Mouse (Mus musculus) MEL (cell line): ENCODE measurements at regions not wholly inside any gene's neighbourhood (a gene's known extent, or its start where the extent isn't known, plus 50 kb on each side); places are given as distances from the start of the nearest gene placed in this dataset.

Experiments
- DNase-seq: peaks from one replicate; pipeline ENCODE4 v3.0.0; 2011; ENCODE audit warnings: low read depth, low spot score
- H3K27ac ChIP-seq: 2 replicates; pipeline ENCODE4 v1.5.1; 2012; ENCODE audit warnings: low read depth, mild to moderate bottlenecking, control low read depth, low read length, moderate library complexity; ENCODE audit not compliant: control insufficient read depth
- H3K27me3 ChIP-seq, 2 experiments: fragments of 150-350 bp in 1 of 2; sonication (generic) in 1 of 2; 2 replicates each; pipeline ENCODE4 v1.6.1; 2012; ENCODE audit warnings: low read length in 2 of 2, mild to moderate bottlenecking in 2 of 2, improper control_type of control experiment in 1 of 2, moderate library complexity in 1 of 2; ENCODE audit not compliant: insufficient read depth in 2 of 2, control insufficient read depth in 1 of 2
- H3K36me3 ChIP-seq, 2 experiments: 2 replicates each; pipeline ENCODE4 v1.6.1; 2012 to 2014; ENCODE audit warnings: low read length in 2 of 2, improper control_type of control experiment in 1 of 2, inconsistent platforms in 1 of 2, mild to moderate bottlenecking in 1 of 2; ENCODE audit not compliant: insufficient read depth in 2 of 2, control insufficient read depth in 1 of 2
- H3K4me1 ChIP-seq, 2 experiments: fragments of 150-350 bp in 1 of 2; sonication (generic) in 1 of 2; 2 replicates each; pipeline ENCODE4 v1.6.1; 2012; ENCODE audit warnings: low read length in 2 of 2, improper control_type of control experiment in 1 of 2, mild to moderate bottlenecking in 1 of 2; ENCODE audit not compliant: insufficient read depth in 2 of 2, control insufficient read depth in 1 of 2
- H3K4me3 ChIP-seq, 2 experiments: fragments of 150-350 bp in 1 of 2; sonication (generic) in 1 of 2; 2 replicates each; pipeline ENCODE4 v1.5.1; 2012; ENCODE audit warnings: low read depth in 2 of 2, low read length in 2 of 2, mild to moderate bottlenecking in 2 of 2, moderate library complexity in 2 of 2, control low read depth in 1 of 2, improper control_type of control experiment in 1 of 2; ENCODE audit not compliant: control insufficient read depth in 1 of 2, insufficient read depth in 1 of 2
- H3K79me2 ChIP-seq: 2 replicates; pipeline ENCODE4 v1.6.1; 2012; ENCODE audit warnings: mild to moderate bottlenecking, low read length, moderate library complexity; ENCODE audit not compliant: control insufficient read depth, poor library complexity, insufficient read depth
- H3K9ac ChIP-seq: 2 replicates; pipeline ENCODE4 v1.6.1; 2012; ENCODE audit warnings: low read depth, mild to moderate bottlenecking, control low read depth, low read length, moderate library complexity; ENCODE audit not compliant: control insufficient read depth, poor library complexity, severe bottlenecking
- H3K9me3 ChIP-seq: fragments of 150-350 bp; sonication (generic); replicated peaks from 2 replicates; pipeline ENCODE4 v1.6.1; 2012; ENCODE audit warnings: mild to moderate bottlenecking, low read length, improper control_type of control experiment, moderate library complexity; ENCODE audit not compliant: insufficient read depth
- BHLHE40 ChIP-seq: IDR thresholded peaks from 2 replicates; pipeline ENCODE4 v1.6.1; 2012; ENCODE audit warnings: low read depth, mild to moderate bottlenecking, inconsistent platforms, low read length, improper control_type of control experiment, borderline replicate concordance
- CHD1 ChIP-seq: IDR thresholded peaks from 2 replicates; pipeline ENCODE4 v1.6.1; 2012; ENCODE audit warnings: low read depth, mild to moderate bottlenecking, inconsistent platforms, low read length, improper control_type of control experiment
- CHD2 ChIP-seq: IDR thresholded peaks from 2 replicates; pipeline ENCODE4 v1.6.1; 2011; ENCODE audit warnings: low read length, improper control_type of control experiment
- CTCF ChIP-seq, 3 experiments: IDR thresholded peaks in 2 of 3; conservative IDR thresholded peaks in 1 of 3; 2 replicates each; pipeline ENCODE4 v1.5.1; 2011 to 2012; ENCODE audit warnings: low read length in 3 of 3, low read depth in 2 of 3, mild to moderate bottlenecking in 2 of 3, improper control_type of control experiment in 1 of 3, inconsistent platforms in 1 of 3, mixed read lengths in 1 of 3, moderate library complexity in 1 of 3; ENCODE audit not compliant: control insufficient read depth in 1 of 3, insufficient read depth in 1 of 3, poor library complexity in 1 of 3, severe bottlenecking in 1 of 3
- ELF1 ChIP-seq: IDR thresholded peaks from 2 replicates; pipeline ENCODE4 v1.6.1; 2014; ENCODE audit warnings: low read depth, mild to moderate bottlenecking, inconsistent platforms, low read length, improper control_type of control experiment, moderate library complexity
- ETS1 ChIP-seq: IDR thresholded peaks from 2 replicates; pipeline ENCODE4 v1.6.1; 2012; ENCODE audit warnings: low read depth, mild to moderate bottlenecking, inconsistent platforms, low read length, improper control_type of control experiment, moderate library complexity
- GATA1 ChIP-seq: IDR thresholded peaks from 2 replicates; pipeline ENCODE4 v1.6.1; 2011; ENCODE audit warnings: low read depth, low read length, improper control_type of control experiment
- HCFC1 ChIP-seq: IDR thresholded peaks from 2 replicates; pipeline ENCODE4 v1.6.1; 2012; ENCODE audit warnings: low read depth, mild to moderate bottlenecking, inconsistent platforms, low read length, improper control_type of control experiment, moderate library complexity
- JUND ChIP-seq: IDR thresholded peaks from 2 replicates; pipeline ENCODE4 v1.6.1; 2011; ENCODE audit warnings: low read depth, mild to moderate bottlenecking, improper control_type of control experiment, low read length
- KAT2A ChIP-seq: conservative IDR thresholded peaks from 2 replicates; pipeline ENCODE4 v1.6.1; 2012; ENCODE audit warnings: low read depth, low read length, improper control_type of control experiment, inconsistent platforms
- MAFK ChIP-seq: IDR thresholded peaks from 2 replicates; pipeline ENCODE4 v1.6.1; 2011; ENCODE audit warnings: low read depth, mild to moderate bottlenecking, low read length, improper control_type of control experiment, borderline replicate concordance
- MAX ChIP-seq: IDR thresholded peaks from 2 replicates; pipeline ENCODE4 v1.6.1; 2011; ENCODE audit warnings: low read length, improper control_type of control experiment
- MAZ ChIP-seq: IDR thresholded peaks from 2 replicates; pipeline ENCODE4 v1.6.1; 2012; ENCODE audit warnings: low read depth, mild to moderate bottlenecking, inconsistent platforms, low read length, improper control_type of control experiment
- MEF2A ChIP-seq: IDR thresholded peaks from 2 replicates; pipeline ENCODE4 v1.6.1; 2014; ENCODE audit warnings: low read depth, mild to moderate bottlenecking, inconsistent platforms, low read length, improper control_type of control experiment; ENCODE audit not compliant: poor library complexity, insufficient replicate concordance, severe bottlenecking; ENCODE audit errors: extremely low read depth
- MYB ChIP-seq: IDR thresholded peaks from 2 replicates; pipeline ENCODE4 v1.6.1; 2011; ENCODE audit warnings: mild to moderate bottlenecking, low read depth, low read length, improper control_type of control experiment
- MYC ChIP-seq: IDR thresholded peaks from 2 replicates; pipeline ENCODE4 v1.6.1; 2011; ENCODE audit warnings: low read depth, mild to moderate bottlenecking, low read length, improper control_type of control experiment, moderate library complexity
- NELFE ChIP-seq: IDR thresholded peaks from 2 replicates; pipeline ENCODE4 v1.6.1; 2011; ENCODE audit warnings: low read depth, low read length, improper control_type of control experiment
- NRF1 ChIP-seq: IDR thresholded peaks from 2 replicates; pipeline ENCODE4 v1.6.1; 2014; ENCODE audit warnings: low read depth, mild to moderate bottlenecking, inconsistent platforms, low read length, improper control_type of control experiment, moderate library complexity; ENCODE audit not compliant: poor library complexity, insufficient read depth, severe bottlenecking
- POLR2A ChIP-seq, 2 experiments: IDR thresholded peaks; 2 replicates each; pipeline ENCODE4 v1.6.1; 2011 to 2012; ENCODE audit warnings: low read length in 2 of 2, mild to moderate bottlenecking in 2 of 2, control low read depth in 1 of 2, improper control_type of control experiment in 1 of 2, low read depth in 1 of 2, moderate library complexity in 1 of 2; ENCODE audit not compliant: control insufficient read depth in 1 of 2, insufficient read depth in 1 of 2, poor library complexity in 1 of 2
- POLR2AphosphoS2 ChIP-seq: IDR thresholded peaks from 2 replicates; pipeline ENCODE4 v1.6.1; 2011; ENCODE audit warnings: low read length, improper control_type of control experiment
- RAD21 ChIP-seq: IDR thresholded peaks from 2 replicates; pipeline ENCODE4 v1.6.1; 2011; ENCODE audit warnings: mild to moderate bottlenecking, low read depth, low read length, improper control_type of control experiment
- RCOR1 ChIP-seq: IDR thresholded peaks from 2 replicates; pipeline ENCODE4 v1.6.1; 2012; ENCODE audit warnings: low read depth, mild to moderate bottlenecking, inconsistent platforms, low read length, improper control_type of control experiment
- TBP ChIP-seq: IDR thresholded peaks from 2 replicates; pipeline ENCODE4 v1.8.0; 2011; ENCODE audit warnings: low read depth, low read length, improper control_type of control experiment
- TCF12 ChIP-seq: IDR thresholded peaks from 2 replicates; pipeline ENCODE4 v1.6.1; 2014; ENCODE audit warnings: low read depth, mild to moderate bottlenecking, inconsistent platforms, low read length, improper control_type of control experiment, moderate library complexity
- UBTF ChIP-seq: IDR thresholded peaks from 2 replicates; pipeline ENCODE4 v1.6.1; 2012; ENCODE audit warnings: low read depth, mild to moderate bottlenecking, inconsistent platforms, low read length, improper control_type of control experiment, moderate library complexity, borderline replicate concordance; ENCODE audit not compliant: insufficient read depth
- USF1 ChIP-seq: IDR thresholded peaks from 2 replicates; pipeline ENCODE4 v1.6.1; 2014; ENCODE audit warnings: low read depth, mild to moderate bottlenecking, inconsistent platforms, low read length, improper control_type of control experiment, moderate library complexity
- ZKSCAN1 ChIP-seq: IDR thresholded peaks from 2 replicates; pipeline ENCODE4 v1.6.1; 2012; ENCODE audit warnings: low read depth, mild to moderate bottlenecking, inconsistent platforms, low read length, improper control_type of control experiment, moderate library complexity
- ZMIZ1 ChIP-seq: IDR thresholded peaks from 2 replicates; pipeline ENCODE4 v1.6.1; 2012; ENCODE audit warnings: low read depth, mild to moderate bottlenecking, inconsistent platforms, low read length, improper control_type of control experiment, moderate library complexity
- ZNF384 ChIP-seq: IDR thresholded peaks from 2 replicates; pipeline ENCODE4 v1.6.1; 2012; ENCODE audit warnings: low read depth, mild to moderate bottlenecking, inconsistent platforms, low read length, improper control_type of control experiment

DNA sequence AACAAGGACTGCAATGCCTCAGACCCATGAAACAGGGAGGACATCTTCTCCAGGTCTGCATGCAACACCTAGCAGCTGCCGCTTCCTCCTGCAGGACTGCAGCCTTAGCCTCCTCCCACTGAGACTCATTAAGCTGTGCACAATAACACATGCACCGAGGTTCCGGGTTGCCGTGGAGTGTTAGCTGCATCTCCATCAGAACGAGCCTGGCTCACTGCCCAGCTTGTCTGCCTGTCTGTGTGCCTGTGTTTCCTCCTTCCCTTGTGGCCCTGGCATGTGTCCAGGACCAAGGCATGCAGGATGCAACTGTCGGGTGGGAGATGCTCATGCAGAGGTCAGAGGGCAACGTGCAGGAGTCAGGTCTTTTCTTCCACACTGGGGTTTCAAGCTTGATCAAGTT lies 131.4 kb upstream of the Zfp618 start:
- no peaks in the 10 kb centered on the region for H3K36me3 ChIP-seq
- no peaks in the 10 kb centered on the region for H3K27me3 ChIP-seq
- no peak overlapping the region for H3K27ac ChIP-seq
- no peak for DNase-seq
- H3K9ac ChIP-seq = no peak overlapping the region
- H3K79me2 ChIP-seq = no peaks in the 10 kb centered on the region
- no peak overlapping the region for H3K4me3 ChIP-seq
- TF ChIP-seq UBTF (no peak), CTCF (IDR thresholded peaks at IDR 0.05 in 2 of 3, conservative IDR thresholded peaks at IDR 0.05 in 1 of 3; ENCODE audit: control insufficient read depth in 1 of 3, insufficient read depth in 1 of 3, low read depth in 2 of 3, low read length in 3 of 3, poor library complexity in 1 of 3, severe bottlenecking in 1 of 3) (no peak), ZNF384 (no peak), ETS1 (no peak), MEF2A (no peak), HCFC1 (no peak), GATA1 (no peak), MYC (no peak), POLR2AphosphoS2 (no peak), POLR2A (IDR thresholded peaks at IDR 0.05; ENCODE audit: control insufficient read depth in 1 of 2, insufficient read depth in 1 of 2, low read depth in 1 of 2, low read length in 2 of 2, poor library complexity in 1 of 2) (no peak), JUND (no peak)
- TF ChIP-seq, all 39 proteins: peak for 0
- no peaks in the 10 kb centered on the region for H3K4me1 ChIP-seq
- H3K9me3 ChIP-seq = no peaks in the 10 kb centered on the region

DNA sequence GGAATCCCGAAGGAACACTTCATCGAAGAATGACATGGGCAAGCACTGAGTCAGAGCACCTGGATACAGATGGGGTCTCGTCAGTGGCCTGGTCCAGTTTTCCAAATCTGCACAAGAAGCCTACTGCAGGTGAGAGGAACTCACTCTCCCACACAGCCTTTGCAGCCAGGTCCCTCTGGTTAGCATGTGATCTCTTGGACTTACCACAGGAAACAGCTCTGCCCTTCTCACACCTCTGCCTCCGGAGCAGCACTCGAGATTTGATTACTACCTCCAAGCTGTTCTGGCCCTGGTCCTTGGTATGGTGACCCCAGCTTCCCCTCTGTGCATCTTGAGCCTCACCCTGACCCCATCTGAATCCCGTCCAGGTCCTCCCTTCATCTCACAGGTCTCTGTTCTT lies 128.5 kb upstream of the Zfp618 start:
- H3K4me3 ChIP-seq = no peak overlapping the region
- H3K9ac ChIP-seq = no peak overlapping the region
- TF ChIP-seq ZNF384 = no peak
- no peak for TF ChIP-seq ELF1
- no peak for TF ChIP-seq TBP
- TF ChIP-seq MYB = no peak
- TF ChIP-seq ZMIZ1 = no peak
- no peak for TF ChIP-seq MAFK
- TF ChIP-seq RCOR1 = no peak
- TF ChIP-seq MAX = no peak
- TF ChIP-seq CHD2 = no peak
- no peak for TF ChIP-seq POLR2A (IDR thresholded peaks at IDR 0.05; ENCODE audit: control insufficient read depth in 1 of 2, insufficient read depth in 1 of 2, low read depth in 1 of 2, low read length in 2 of 2, poor library complexity in 1 of 2)
- no peak for TF ChIP-seq BHLHE40
- no peak for TF ChIP-seq KAT2A
- no peak for TF ChIP-seq ZKSCAN1
- TF ChIP-seq TCF12 = no peak
- TF ChIP-seq MAZ = no peak
- no peak for TF ChIP-seq NRF1
- no peak for TF ChIP-seq RAD21
- TF ChIP-seq CHD1 = no peak
- TF ChIP-seq USF1 = no peak
- no peak for TF ChIP-seq NELFE
- no peak overlapping the region for H3K27ac ChIP-seq
- H3K4me1 ChIP-seq = no peaks in the 10 kb centered on the region
- no peaks in the 10 kb centered on the region for H3K9me3 ChIP-seq
- H3K79me2 ChIP-seq = no peaks in the 10 kb centered on the region
- no peaks in the 10 kb centered on the region for H3K36me3 ChIP-seq
- H3K27me3 ChIP-seq = no peaks in the 10 kb centered on the region
- no peak for DNase-seq
